Mouse (Mus musculus): ENCODE results near the gene Gm7980.
"Not testable (repeated sequence)": the region's sequence is repeated elsewhere in the genome, so short reads cannot be mapped to it uniquely, and the experiment has no call there.

Gm7980 gene

DNA sequence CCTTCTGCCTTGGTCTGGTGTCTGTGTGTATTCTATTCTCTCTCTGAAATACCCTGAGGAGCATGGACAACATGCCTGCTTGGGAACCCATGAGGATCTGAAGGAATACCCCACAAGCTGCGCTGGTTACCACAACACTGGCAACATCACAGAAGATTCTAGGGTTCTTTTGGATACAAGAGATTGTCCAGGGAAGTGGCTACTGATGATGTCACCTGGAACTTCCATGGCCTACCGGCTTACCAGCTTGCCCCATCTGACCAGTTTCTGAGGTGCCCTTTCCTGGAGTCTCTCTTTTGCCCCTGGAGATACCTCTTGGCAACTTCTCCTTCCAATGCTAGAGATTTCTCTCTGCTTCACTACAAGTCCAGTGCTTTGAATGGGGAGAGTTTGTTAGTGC is at the start of gene Gm7980:
Gm7980 (minus strand) TSS at position 101 of the 400 bp plus-strand sequence.
- not testable (repeated sequence) for DNase-seq (ENCODE audit: extremely low spot score, low read depth, low spot score)

DNA sequence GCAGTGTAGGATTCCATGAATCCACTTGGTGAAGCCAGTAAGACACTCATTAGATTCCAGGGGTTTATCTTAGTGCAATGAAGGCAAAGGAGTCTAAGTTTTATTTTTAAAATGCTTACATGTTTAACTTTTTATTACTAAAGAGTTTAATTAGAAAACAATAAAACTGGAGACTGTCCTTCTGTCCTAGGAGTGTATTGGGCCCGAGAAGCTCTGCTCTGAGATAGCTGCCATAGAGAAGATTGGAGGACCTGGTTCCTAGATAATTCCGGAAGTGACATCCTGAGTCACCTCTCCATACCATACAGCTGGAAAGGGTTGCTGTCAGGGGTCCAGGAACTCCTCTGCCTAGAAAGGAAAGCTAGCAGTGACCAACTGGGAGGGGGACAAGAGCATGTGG is 36.6 kb upstream of the Gm7980 start, which contains the start of gene 1700024B05Rik:
1700024B05Rik (plus strand) TSS at position 301 of the 400 bp plus-strand sequence.
- DNase-seq (ENCODE audit: extremely low spot score, low read depth, low spot score) = not testable (repeated sequence)

DNA sequence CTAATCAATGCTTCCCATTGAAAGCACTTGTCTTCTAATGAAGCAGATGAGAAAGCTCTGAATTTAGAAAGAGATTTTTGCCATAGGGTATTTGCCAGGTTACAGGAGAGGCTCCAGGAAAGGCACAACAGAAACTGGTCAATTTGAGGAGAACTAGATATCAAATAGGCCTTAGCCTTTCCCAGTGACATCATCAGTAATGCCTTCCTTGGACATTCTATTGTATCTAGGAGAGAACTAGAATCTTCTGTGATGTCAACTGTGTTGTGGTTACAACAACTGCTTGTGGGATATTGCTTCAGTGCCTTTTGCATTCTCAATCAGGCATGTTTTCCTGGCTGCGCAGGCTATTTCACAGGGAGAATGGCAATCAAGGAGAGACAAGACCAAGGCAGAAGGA is 17.6 kb upstream of the Gm7980 start, which contains the start of gene 1700049E17Rik1:
1700049E17Rik1 (plus strand) TSS at position 301 of the 400 bp plus-strand sequence.
- not testable (repeated sequence) for DNase-seq (ENCODE audit: extremely low spot score, low read depth, low spot score)

All from hindlimb bud, embryonic 11.5 days (tissue).